Mouse (Mus musculus): ENCODE data around the gene Gm7534.
"Not testable (repeated sequence)": the region's sequence is repeated elsewhere in the genome, so short reads cannot be mapped to it uniquely, and the experiment has no call there.

Gene Gm7534

GRCm38 (mm10) chr4:134144297-134144696 lies 58.5 kb downstream of the Gm7534 start:
- not testable (repeated sequence) for DNase-seq (ENCODE audit: extremely low spot score, low read depth, low spot score)

Data from hindlimb bud, embryonic 11.5 days (tissue).